Mouse (Mus musculus): ENCODE results near the gene 1700025G04Rik. TPM values are rescaled to one million over a fixed set of nuclear protein-coding genes. Genes with fewer than 3 reads are reported as not detected.

The 1700025G04Rik gene
- polyA plus RNA-seq, 1 experiment from 2014 or later = 28.5 TPM

- no peak overlapping the region for H3K27ac ChIP-seq (ENCODE audit: low read length)
- ATAC-seq = no peak
- no peak overlapping the region for H3K9ac ChIP-seq (ENCODE audit: low read depth, low read length)
- no peaks in the 10 kb centered on the region for H3K27me3 ChIP-seq (ENCODE audit: control insufficient read depth, insufficient read depth, low read depth, low read length)
- H3K36me3 ChIP-seq (ENCODE audit: control insufficient read depth, insufficient read depth, low read length) = no peaks in the 10 kb centered on the region
- H3K4me2 ChIP-seq (ENCODE audit: low read length) = no peak overlapping the region
- H3K4me3 ChIP-seq (ENCODE audit: low read depth, low read length) = no peak overlapping the region
- WGBS = 86% methylated on average over 3 of the region's 3 CpGs
- no peaks in the 10 kb centered on the region for H3K4me1 ChIP-seq (ENCODE audit: control insufficient read depth, insufficient read depth, low read length)
- no peaks in the 10 kb centered on the region for H3K9me3 ChIP-seq (replicated peaks; ENCODE audit: control insufficient read depth, low read length, poor library complexity, severe bottlenecking)
These were observed 71.6 kb downstream of the 1700025G04Rik start for GRCm38 (mm10) chr1:152018322-152018721.

GRCm38 (mm10) chr1:152016663-152017062 is 73.3 kb downstream of the 1700025G04Rik start:
- Histone ChIP-seq H3K9me3 (replicated peaks; ENCODE audit: control insufficient read depth, low read length, poor library complexity, severe bottlenecking) (no peaks in the 10 kb centered on the region), H3K4me2 (ENCODE audit: low read length) (no peak overlapping the region), H3K9ac (ENCODE audit: low read depth, low read length) (no peak overlapping the region), H3K36me3 (ENCODE audit: control insufficient read depth, insufficient read depth, low read length) (no peaks in the 10 kb centered on the region), H3K27ac (ENCODE audit: low read length) (no peak overlapping the region), H3K4me1 (ENCODE audit: control insufficient read depth, insufficient read depth, low read length) (no peaks in the 10 kb centered on the region), H3K27me3 (ENCODE audit: control insufficient read depth, insufficient read depth, low read depth, low read length) (no peaks in the 10 kb centered on the region), H3K4me3 (ENCODE audit: low read depth, low read length) (no peak overlapping the region)
- 97% methylated on average over 3 of the region's 3 CpGs for WGBS
- ATAC-seq = no peak

- H3K4me3 ChIP-seq (ENCODE audit: low read depth, low read length) = no peak overlapping the region
- no peaks in the 10 kb centered on the region for H3K4me1 ChIP-seq (ENCODE audit: control insufficient read depth, insufficient read depth, low read length)
- no peak overlapping the region for H3K4me2 ChIP-seq (ENCODE audit: low read length)
- WGBS = 83% methylated on average over 7 of the region's 7 CpGs
- H3K9ac ChIP-seq (ENCODE audit: low read depth, low read length) = no peak overlapping the region
- H3K36me3 ChIP-seq (ENCODE audit: control insufficient read depth, insufficient read depth, low read length) = no peaks in the 10 kb centered on the region
- no peak for ATAC-seq
- no peaks in the 10 kb centered on the region for H3K9me3 ChIP-seq (replicated peaks; ENCODE audit: control insufficient read depth, low read length, poor library complexity, severe bottlenecking)
- no peak overlapping the region for H3K27ac ChIP-seq (ENCODE audit: low read length)
- H3K27me3 ChIP-seq (ENCODE audit: control insufficient read depth, insufficient read depth, low read depth, low read length) = no peaks in the 10 kb centered on the region
These were observed 74.3 kb downstream of the 1700025G04Rik start for GRCm38 (mm10) chr1:152015555-152016125.

GRCm38 (mm10) chr1:152011741-152012140 is 78.2 kb downstream of the 1700025G04Rik start:
- Histone ChIP-seq H3K9me3 (replicated peaks; ENCODE audit: control insufficient read depth, low read length, poor library complexity, severe bottlenecking) (no peaks in the 10 kb centered on the region), H3K4me1 (ENCODE audit: control insufficient read depth, insufficient read depth, low read length) (peaks cover 2% of the 10 kb centered on the region; the same call in 1 of the 2 replicates), H3K27me3 (ENCODE audit: control insufficient read depth, insufficient read depth, low read depth, low read length) (no peaks in the 10 kb centered on the region), H3K4me2 (ENCODE audit: low read length) (no peak overlapping the region), H3K4me3 (ENCODE audit: low read depth, low read length) (no peak overlapping the region), H3K36me3 (ENCODE audit: control insufficient read depth, insufficient read depth, low read length) (no peaks in the 10 kb centered on the region), H3K9ac (ENCODE audit: low read depth, low read length) (no peak overlapping the region), H3K27ac (ENCODE audit: low read length) (no peak overlapping the region)
- WGBS = 72% methylated on average over 5 of the region's 5 CpGs
- no peak for ATAC-seq

GRCm38 (mm10) chr1:152010251-152010980 is 79.5 kb downstream of the 1700025G04Rik start:
- Histone ChIP-seq H3K9me3 (replicated peaks; ENCODE audit: control insufficient read depth, low read length, poor library complexity, severe bottlenecking) (no peaks in the 10 kb centered on the region), H3K27ac (ENCODE audit: low read length) (no peak overlapping the region), H3K36me3 (ENCODE audit: control insufficient read depth, insufficient read depth, low read length) (0 out of 2 replicates have a peak, but pooled peaks cover 2% of the 10 kb centered on the region), H3K9ac (ENCODE audit: low read depth, low read length) (no peak overlapping the region), H3K4me1 (ENCODE audit: control insufficient read depth, insufficient read depth, low read length) (peaks cover 2% of the 10 kb centered on the region; the same call in 1 of the 2 replicates), H3K4me3 (ENCODE audit: low read depth, low read length) (no peak overlapping the region), H3K27me3 (ENCODE audit: control insufficient read depth, insufficient read depth, low read depth, low read length) (no peaks in the 10 kb centered on the region), H3K4me2 (ENCODE audit: low read length) (no peak overlapping the region)
- ATAC-seq = no peak
- WGBS = 70% methylated on average over 13 of the region's 13 CpGs

- no peak overlapping the region for H3K4me3 ChIP-seq (ENCODE audit: low read depth, low read length)
- H3K36me3 ChIP-seq (ENCODE audit: control insufficient read depth, insufficient read depth, low read length) = 0 out of 2 replicates have a peak, but pooled peaks cover 2% of the 10 kb centered on the region
- H3K27ac ChIP-seq (ENCODE audit: low read length) = no peak overlapping the region
- WGBS = 72% methylated on average over 8 of the region's 8 CpGs
- peaks cover 10% of the 10 kb centered on the region; the same call in 1 of the 2 replicates for H3K4me1 ChIP-seq (ENCODE audit: control insufficient read depth, insufficient read depth, low read length)
- H3K9ac ChIP-seq (ENCODE audit: low read depth, low read length) = no peak overlapping the region
- no peaks in the 10 kb centered on the region for H3K27me3 ChIP-seq (ENCODE audit: control insufficient read depth, insufficient read depth, low read depth, low read length)
- ATAC-seq = no peak; the same call in 1 of the 2 replicates
- no peak overlapping the region for H3K4me2 ChIP-seq (ENCODE audit: low read length)
- H3K9me3 ChIP-seq (replicated peaks; ENCODE audit: control insufficient read depth, low read length, poor library complexity, severe bottlenecking) = no peaks in the 10 kb centered on the region
These were observed 81.4 kb downstream of the 1700025G04Rik start for GRCm38 (mm10) chr1:152008473-152008991.

GRCm38 (mm10) chr1:152006529-152006928 is 83.4 kb downstream of the 1700025G04Rik start:
- no peak for ATAC-seq
- Histone ChIP-seq H3K36me3 (ENCODE audit: control insufficient read depth, insufficient read depth, low read length) (0 out of 2 replicates have a peak, but pooled peaks cover 2% of the 10 kb centered on the region), H3K9me3 (replicated peaks; ENCODE audit: control insufficient read depth, low read length, poor library complexity, severe bottlenecking) (no peaks in the 10 kb centered on the region), H3K4me2 (ENCODE audit: low read length) (no peak overlapping the region), H3K27ac (ENCODE audit: low read length) (no peak overlapping the region), H3K9ac (ENCODE audit: low read depth, low read length) (no peak overlapping the region), H3K27me3 (ENCODE audit: control insufficient read depth, insufficient read depth, low read depth, low read length) (no peaks in the 10 kb centered on the region), H3K4me3 (ENCODE audit: low read depth, low read length) (no peak overlapping the region), H3K4me1 (ENCODE audit: control insufficient read depth, insufficient read depth, low read length) (peaks cover 10% of the 10 kb centered on the region)
- 94% methylated on average over 6 of the region's 6 CpGs for WGBS

GRCm38 (mm10) chr1:152004509-152004908 is 85.4 kb downstream of the 1700025G04Rik start:
- Histone ChIP-seq H3K4me2 (ENCODE audit: low read length) (no peak overlapping the region), H3K36me3 (ENCODE audit: control insufficient read depth, insufficient read depth, low read length) (0 out of 2 replicates have a peak, but pooled peaks cover 2% of the 10 kb centered on the region), H3K27ac (ENCODE audit: low read length) (peak overlapping the region; percentile 66), H3K27me3 (ENCODE audit: control insufficient read depth, insufficient read depth, low read depth, low read length) (no peaks in the 10 kb centered on the region), H3K4me3 (ENCODE audit: low read depth, low read length) (no peak overlapping the region), H3K9me3 (replicated peaks; ENCODE audit: control insufficient read depth, low read length, poor library complexity, severe bottlenecking) (no peaks in the 10 kb centered on the region), H3K4me1 (ENCODE audit: control insufficient read depth, insufficient read depth, low read length) (peaks cover 8% of the 10 kb centered on the region), H3K9ac (ENCODE audit: low read depth, low read length) (no peak overlapping the region)
- no peak for ATAC-seq
- WGBS = 28% methylated on average over 6 of the region's 6 CpGs

GRCm38 (mm10) chr1:152000461-152000860 is 89.5 kb downstream of the 1700025G04Rik start:
- WGBS = 78% methylated on average over 5 of the region's 5 CpGs
- no peak for ATAC-seq
- Histone ChIP-seq H3K4me3 (ENCODE audit: low read depth, low read length) (no peak overlapping the region), H3K27ac (ENCODE audit: low read length) (no peak overlapping the region), H3K4me2 (ENCODE audit: low read length) (no peak overlapping the region), H3K4me1 (ENCODE audit: control insufficient read depth, insufficient read depth, low read length) (peaks cover 14% of the 10 kb centered on the region), H3K27me3 (ENCODE audit: control insufficient read depth, insufficient read depth, low read depth, low read length) (no peaks in the 10 kb centered on the region), H3K9me3 (replicated peaks; ENCODE audit: control insufficient read depth, low read length, poor library complexity, severe bottlenecking) (no peaks in the 10 kb centered on the region), H3K36me3 (ENCODE audit: control insufficient read depth, insufficient read depth, low read length) (no peaks in the 10 kb centered on the region), H3K9ac (ENCODE audit: low read depth, low read length) (no peak overlapping the region)
